Mouse (Mus musculus) regulatory T cell (primary cell): ENCODE measurements around the gene Pax5.

Experiments used
- in situ Hi-C: fragments of 300-600 bp; cut with MboI, MseI; formaldehyde crosslinking; loops from one replicate; pipeline ENCODE4 v1.15.1; 2025; ENCODE audit warnings: high pct_unique_total_duplicates

Pax5 gene

GRCm38 (mm10) chr4:44601370-44601769, 108.9 kb downstream of the Pax5 start:
- in situ Hi-C loops: no loop called here

- in situ Hi-C loops: no loop called here
These were observed 109.4 kb downstream of the Pax5 start for GRCm38 (mm10) chr4:44600875-44601274.

DNA sequence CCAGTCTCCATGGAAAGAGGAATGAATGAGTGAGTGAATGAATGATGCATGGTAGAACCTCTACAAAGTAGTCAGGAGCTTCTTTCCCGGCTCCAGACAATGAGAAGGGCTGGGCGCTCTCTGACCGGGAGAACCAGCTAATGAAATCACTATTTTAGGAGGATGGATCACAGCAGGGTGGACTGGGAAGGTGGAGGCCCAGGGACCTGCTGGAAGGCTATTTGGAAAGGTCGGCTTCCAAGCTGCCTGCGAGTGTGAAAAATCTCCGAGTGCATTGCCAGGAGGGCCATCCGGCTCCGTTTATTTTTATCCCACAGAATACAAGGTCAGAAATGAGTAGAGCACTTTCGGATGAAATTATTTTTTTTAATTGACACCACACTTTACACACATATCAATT, 112.3 kb downstream of the Pax5 start:
- in situ Hi-C loops: no loop called here

- in situ Hi-C loops: no loop called here
These were observed 117.2 kb downstream of the Pax5 start for GRCm38 (mm10) chr4:44593091-44593490.

DNA sequence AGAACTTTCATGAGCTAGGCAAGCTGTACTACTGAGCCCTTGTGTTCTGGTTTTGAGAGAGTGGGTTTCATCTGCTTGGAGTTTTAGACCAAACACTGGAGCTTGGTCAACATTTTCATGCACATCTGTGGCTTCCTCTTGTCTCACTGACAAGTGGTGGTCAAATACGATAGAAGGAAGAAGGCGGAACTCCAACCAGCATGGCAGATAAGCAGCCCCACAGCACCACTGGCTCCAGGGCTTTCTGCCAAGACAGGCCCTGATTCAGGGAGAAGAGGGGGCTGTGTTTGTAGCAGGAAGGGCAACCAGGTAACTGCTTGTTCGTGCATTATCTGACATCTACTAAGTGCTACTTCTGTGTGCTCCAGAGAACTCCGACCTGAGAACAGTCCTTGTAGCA, 127.6 kb downstream of the Pax5 start:
- in situ Hi-C loops: no loop called here

DNA sequence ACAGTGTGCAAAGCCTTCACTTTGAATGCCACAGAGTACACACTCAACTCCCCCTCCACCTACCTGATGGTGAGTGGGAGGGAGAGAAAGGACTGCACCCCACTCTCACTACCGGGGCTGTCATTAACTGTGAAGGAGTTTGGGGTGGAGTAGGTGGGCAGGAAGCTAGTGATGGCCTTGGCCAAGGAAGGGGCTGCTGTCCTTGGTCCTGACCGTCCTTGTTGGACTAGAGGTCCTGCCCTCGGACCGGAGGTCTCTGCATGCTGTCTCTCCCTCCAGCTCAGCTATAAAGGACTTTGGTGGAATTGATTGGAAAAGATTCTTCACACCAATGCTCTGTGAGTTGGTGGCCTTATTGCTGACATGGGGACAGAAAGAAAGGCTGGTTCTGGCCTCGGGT, 131.7 kb downstream of the Pax5 start:
- in situ Hi-C loops: no loop called here

DNA sequence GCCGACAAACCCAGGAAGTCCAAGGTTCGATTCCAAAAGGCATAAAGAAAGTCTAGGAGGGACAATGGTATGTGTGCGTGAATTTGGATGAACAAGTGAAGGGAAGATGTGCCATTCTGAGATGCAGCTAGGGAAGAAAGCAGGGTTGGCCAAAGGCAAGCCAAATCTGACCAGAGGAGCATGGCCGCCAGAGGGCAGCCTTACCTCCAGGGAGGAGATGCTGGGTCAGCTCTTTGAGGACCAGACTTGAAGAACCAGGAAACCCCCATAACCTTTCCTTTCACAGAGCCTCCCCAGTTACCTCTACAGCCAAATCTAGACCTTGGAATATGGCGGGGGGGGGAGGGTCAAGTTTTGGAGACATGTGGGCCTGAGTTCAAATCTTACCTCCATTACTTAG, 133.0 kb downstream of the Pax5 start:
- in situ Hi-C loops: no loop called here

- in situ Hi-C loops: no loop called here
These were observed 133.5 kb downstream of the Pax5 start for GRCm38 (mm10) chr4:44576786-44577185.

- in situ Hi-C loops: loop anchor here (5.0 kb wide), 1 partner anchor 94 kb away; no protein-coding TSS in a partner anchor
These were observed 137.3 kb downstream of the Pax5 start for GRCm38 (mm10) chr4:44573017-44573416.

- in situ Hi-C loops: loop anchor here (5.0 kb wide), 1 partner anchor 95 kb away; no protein-coding TSS in a partner anchor
These were observed 137.9 kb downstream of the Pax5 start for GRCm38 (mm10) chr4:44572373-44572772.

- in situ Hi-C loops: no loop called here
These were observed 141.1 kb downstream of the Pax5 start for GRCm38 (mm10) chr4:44569138-44569537.

DNA sequence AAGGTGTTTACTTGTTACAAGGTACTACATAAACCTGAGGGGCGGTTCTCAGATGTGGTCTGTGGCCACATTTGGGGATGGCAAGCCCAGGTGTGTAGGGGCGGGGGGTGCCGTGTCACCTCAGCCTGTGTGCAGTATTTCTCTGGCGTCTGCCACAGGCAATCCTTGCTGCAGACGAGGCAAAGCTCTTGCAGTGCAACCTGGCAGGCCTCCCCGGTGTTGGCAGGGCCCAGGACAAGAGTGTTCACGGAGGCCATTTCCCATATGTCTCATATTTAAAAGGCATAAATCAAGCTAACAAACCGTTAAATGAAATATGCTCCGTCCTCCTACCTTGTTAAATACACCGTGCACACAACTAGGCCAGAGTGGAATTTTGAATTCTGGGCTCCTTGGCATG, 141.6 kb downstream of the Pax5 start:
- in situ Hi-C loops: no loop called here

- in situ Hi-C loops: no loop called here
These were observed 143.9 kb downstream of the Pax5 start for GRCm38 (mm10) chr4:44566401-44566800.

GRCm38 (mm10) chr4:44565126-44566082, 144.9 kb downstream of the Pax5 start:
- in situ Hi-C loops: no loop called here

GRCm38 (mm10) chr4:44564602-44565001, 145.7 kb downstream of the Pax5 start:
- in situ Hi-C loops: no loop called here

- in situ Hi-C loops: no loop called here
These were observed 149.3 kb downstream of the Pax5 start for GRCm38 (mm10) chr4:44560956-44561355.

DNA sequence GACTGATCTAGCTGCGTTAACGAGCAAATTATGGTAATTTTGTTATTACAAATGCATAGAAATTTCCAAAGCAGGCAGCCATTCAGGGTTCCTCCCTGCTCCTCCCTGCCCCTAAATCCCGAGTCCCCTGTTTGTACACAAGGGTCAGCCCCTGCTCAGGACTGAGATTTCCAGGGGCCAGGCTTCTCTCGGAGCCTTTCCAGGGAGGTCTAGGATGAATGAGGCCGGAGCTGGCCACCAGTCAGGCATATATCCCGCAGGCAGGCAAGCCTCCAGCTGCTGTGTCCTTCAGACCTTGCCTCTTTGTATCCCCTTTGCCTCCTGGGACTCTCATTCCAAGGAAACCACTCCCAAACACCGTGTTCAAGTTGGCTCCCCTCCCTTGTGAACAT, 151.7 kb downstream of the Pax5 start:
- in situ Hi-C loops: no loop called here

GRCm38 (mm10) chr4:44557815-44558563, 152.3 kb downstream of the Pax5 start:
- in situ Hi-C loops: no loop called here

- in situ Hi-C loops: no loop called here
These were observed 153.6 kb downstream of the Pax5 start for GRCm38 (mm10) chr4:44556586-44557281.

DNA sequence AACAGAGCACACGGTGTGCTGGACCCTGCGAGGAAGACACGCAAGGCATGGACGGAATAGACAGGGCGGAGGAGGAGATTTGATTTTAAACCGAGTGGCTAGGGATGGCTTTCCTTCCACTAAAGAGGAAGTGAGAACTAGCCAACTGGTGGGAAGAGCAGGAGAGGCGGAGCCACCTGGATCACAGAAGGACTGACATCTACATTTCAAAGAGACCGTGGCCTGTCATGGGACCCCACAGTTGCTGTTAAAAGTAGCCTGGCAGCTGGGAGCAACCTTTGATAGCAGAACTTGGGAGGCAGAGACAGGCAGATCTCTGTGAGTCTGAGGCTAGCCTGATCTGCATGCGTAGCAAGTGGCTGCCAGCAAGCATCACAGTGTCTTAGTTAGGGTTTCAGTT, 154.7 kb downstream of the Pax5 start:
- in situ Hi-C loops: no loop called here

- in situ Hi-C loops: no loop called here
These were observed 158.8 kb downstream of the Pax5 start for GRCm38 (mm10) chr4:44551470-44551869.

- in situ Hi-C loops: no loop called here
These were observed 161.3 kb downstream of the Pax5 start for GRCm38 (mm10) chr4:44549029-44549428.
